Mouse (Mus musculus) liver, embryonic 13.5 days (tissue): ENCODE measurements around the gene Madd. TPM values are rescaled to one million over a fixed set of nuclear protein-coding genes. Genes with fewer than 3 reads are reported as not detected.

Experiments used
- ATAC-seq: fragments of 200-750 bp; cut with Nextera tagmentation; 2 replicates; pipeline ENCODE4 v1.8.0; 2017; ENCODE audit warnings: low read depth, mild to moderate bottlenecking, moderate number of reproducible peaks, moderate library complexity
- DNase-seq: peaks from one replicate; pipeline ENCODE4 v3.0.0; 2022
- H3K27ac ChIP-seq: fragments of 300-500 bp; sonication (generic); 2 replicates; pipeline ENCODE4 v1.5.1; 2015; ENCODE audit warnings: moderate library complexity, mild to moderate bottlenecking, inconsistent platforms
- H3K27me3 ChIP-seq: fragments of 300-500 bp; sonication (generic); 2 replicates; pipeline ENCODE4 v1.6.1; 2015; ENCODE audit warnings: mild to moderate bottlenecking, inconsistent platforms
- H3K36me3 ChIP-seq: fragments of 300-500 bp; sonication (generic); 2 replicates; pipeline ENCODE4 v1.6.1; 2015; ENCODE audit warnings: mild to moderate bottlenecking, inconsistent platforms
- H3K4me1 ChIP-seq: fragments of 300-500 bp; sonication (generic); replicated peaks from 2 replicates; pipeline ENCODE4 v1.6.1; 2015; ENCODE audit warnings: inconsistent platforms
- H3K4me2 ChIP-seq: fragments of 300-500 bp; sonication (generic); 2 replicates; pipeline ENCODE4 v1.6.1; 2015; ENCODE audit warnings: inconsistent platforms, mild to moderate bottlenecking, moderate library complexity
- H3K4me3 ChIP-seq: fragments of 300-500 bp; sonication (generic); replicated peaks from 2 replicates; pipeline ENCODE4 v1.5.1; 2015; ENCODE audit warnings: mild to moderate bottlenecking, inconsistent platforms
- H3K9ac ChIP-seq: fragments of 300-500 bp; sonication (generic); 2 replicates; pipeline ENCODE4 v1.6.1; 2015; ENCODE audit warnings: mild to moderate bottlenecking, inconsistent platforms
- H3K9me3 ChIP-seq: fragments of 300-500 bp; sonication (generic); replicated peaks from 2 replicates; pipeline ENCODE4 v1.6.1; 2016; ENCODE audit warnings: inconsistent platforms
- WGBS: fragments of 180-500 bp; shearing (Covaris S2); methylation state at CpG from one replicate; pipeline ENCODE4 v1.1.7; 2015; ENCODE audit not compliant: insufficient replicate concordance; 5-methylcytosine and 5-hydroxymethylcytosine counted together
- polyA plus RNA-seq: library from polyadenylated mRNA; unstranded; fragments of >200 nt; fragmentation: Nextera tagmentation; extraction: Ambion mirVana; gene quantifications from 2 replicates; pipeline ENCODE4 v1.2.1, GENCODE M21; 2015

Madd gene
- polyA plus RNA-seq, 1 experiment from 2014 or later = 7.4 TPM

DNA sequence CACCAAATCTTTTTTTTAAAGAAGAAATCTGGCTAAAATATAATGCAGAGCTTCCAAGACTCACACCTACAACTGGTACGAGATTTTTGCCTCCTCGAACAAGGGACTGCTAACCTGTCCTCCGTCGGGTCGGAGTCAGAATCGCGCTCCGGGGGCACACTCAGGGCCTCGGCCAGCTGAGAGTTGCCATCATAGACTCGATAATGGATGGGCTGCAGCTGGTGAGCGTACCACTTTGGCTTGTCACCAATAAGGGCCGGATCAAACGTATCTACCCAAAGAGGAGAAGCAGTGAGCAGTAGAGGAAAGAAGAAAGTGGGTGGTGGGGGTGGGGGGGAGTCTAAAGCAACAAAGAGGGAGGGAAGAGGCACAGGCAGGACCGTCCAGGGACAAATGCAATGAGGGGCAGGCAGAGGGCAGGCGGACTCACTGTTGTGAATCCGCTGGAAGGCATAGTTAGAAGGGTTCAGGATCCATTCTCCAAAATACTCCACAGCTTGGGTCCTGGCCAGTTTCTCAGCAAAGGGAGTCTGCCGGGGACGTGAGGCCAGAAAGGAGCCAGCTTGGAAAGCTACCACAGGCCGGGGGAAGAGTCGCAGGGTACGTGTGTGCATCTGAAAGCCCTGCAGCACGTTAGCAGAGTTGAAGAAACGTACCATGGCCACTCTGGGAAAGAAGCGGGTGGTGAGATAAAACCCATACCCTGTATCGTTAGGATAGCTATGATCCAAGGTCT is 13.9 kb downstream of the Madd start:
- H3K9ac ChIP-seq = no peak overlapping the region
- no peak for DNase-seq
- WGBS = 81% methylated on average over 25 of the region's 25 CpGs
- H3K4me2 ChIP-seq = no peak overlapping the region
- no peak overlapping the region for H3K27ac ChIP-seq
- peaks cover 10% of the 10 kb centered on the region for H3K4me1 ChIP-seq
- H3K27me3 ChIP-seq = no peaks in the 10 kb centered on the region
- ATAC-seq = no peak
- H3K9me3 ChIP-seq = no peaks in the 10 kb centered on the region
- peaks cover 53% of the 10 kb centered on the region for H3K36me3 ChIP-seq
- H3K4me3 ChIP-seq = no peak overlapping the region

DNA sequence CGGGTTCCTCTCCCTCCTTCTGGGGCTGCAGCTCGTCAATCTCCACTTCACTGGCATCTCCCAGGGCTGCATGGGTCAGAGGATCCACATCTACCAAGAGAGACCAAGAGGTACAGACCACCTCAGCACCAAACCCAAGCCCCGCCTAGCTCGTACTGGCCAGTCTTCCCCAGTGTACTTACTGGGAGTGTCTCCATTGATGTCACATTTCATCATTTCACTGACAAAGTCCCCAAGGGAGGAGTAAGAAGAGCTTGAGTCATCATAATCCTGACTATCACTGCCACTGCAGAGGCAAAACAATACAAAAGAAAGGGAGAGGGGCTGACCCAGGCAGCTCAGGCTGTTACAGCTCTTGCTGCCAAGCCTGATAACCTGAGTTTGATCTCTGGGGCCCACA is 16.0 kb downstream of the Madd start:
- ATAC-seq (no peak), DNase-seq (no peak)
- H3K4me1 ChIP-seq = peaks cover 27% of the 10 kb centered on the region
- H3K4me2 ChIP-seq = no peak overlapping the region
- H3K9ac ChIP-seq = no peak overlapping the region
- no peak overlapping the region for H3K27ac ChIP-seq
- 61% methylated on average over 4 of the region's 4 CpGs for WGBS
- H3K9me3 ChIP-seq = no peaks in the 10 kb centered on the region
- no peaks in the 10 kb centered on the region for H3K27me3 ChIP-seq
- H3K4me3 ChIP-seq = no peak overlapping the region
- H3K36me3 ChIP-seq = peaks cover 48% of the 10 kb centered on the region

DNA sequence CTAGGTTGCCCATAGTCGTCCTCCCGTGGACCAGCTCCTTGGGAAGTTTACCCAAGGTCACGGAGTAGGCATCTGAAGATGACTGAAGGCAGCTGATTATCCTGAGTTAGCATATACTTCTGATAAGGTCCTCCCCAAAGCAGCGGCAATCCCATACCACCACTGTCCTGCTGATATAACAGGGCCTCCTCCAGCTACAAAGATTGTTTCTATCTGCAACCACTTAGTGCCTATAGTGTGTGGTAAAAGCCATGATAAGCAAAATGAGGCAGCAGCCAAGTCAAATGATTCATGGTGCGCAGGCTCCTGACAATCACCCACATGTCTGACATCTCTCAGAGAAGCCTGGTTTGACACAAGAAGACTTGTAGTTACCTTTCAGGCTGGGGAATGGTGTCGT is 18.6 kb downstream of the Madd start:
- H3K4me2 ChIP-seq = no peak overlapping the region
- peak; percentile 88 for ATAC-seq
- no peak overlapping the region for H3K9ac ChIP-seq
- peak; percentile 27 for DNase-seq
- no peaks in the 10 kb centered on the region for H3K9me3 ChIP-seq
- H3K27me3 ChIP-seq = no peaks in the 10 kb centered on the region
- no peak overlapping the region for H3K4me3 ChIP-seq
- WGBS = 36% methylated on average over 6 of the region's 6 CpGs
- H3K4me1 ChIP-seq = peaks cover 27% of the 10 kb centered on the region
- peaks cover 58% of the 10 kb centered on the region for H3K36me3 ChIP-seq
- no peak overlapping the region for H3K27ac ChIP-seq

DNA sequence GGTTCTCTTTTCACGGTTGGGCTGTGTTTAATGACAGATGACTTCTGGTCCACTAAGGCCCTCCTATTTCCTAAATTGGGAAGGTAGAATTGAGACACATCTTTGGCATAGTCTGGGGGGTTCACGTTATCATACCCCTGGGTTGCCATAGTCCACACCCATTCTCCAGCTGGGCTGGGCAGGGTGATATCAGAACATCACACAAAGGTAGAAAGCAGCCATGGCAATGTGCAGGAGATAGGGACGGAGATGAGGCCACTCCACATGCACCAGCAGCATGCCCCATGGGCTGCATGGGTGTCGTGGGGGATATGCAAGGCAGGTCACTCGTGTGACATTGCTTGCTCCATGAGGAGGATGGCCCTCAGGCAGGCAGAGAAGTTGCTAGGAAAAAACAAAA is 20.1 kb downstream of the Madd start:
- peaks cover 60% of the 10 kb centered on the region for H3K36me3 ChIP-seq
- no peak overlapping the region for H3K27ac ChIP-seq
- no peak overlapping the region for H3K4me2 ChIP-seq
- H3K9ac ChIP-seq = no peak overlapping the region
- peak; percentile 73 for ATAC-seq
- H3K9me3 ChIP-seq = no peaks in the 10 kb centered on the region
- no peak for DNase-seq
- no peak overlapping the region for H3K4me3 ChIP-seq
- H3K27me3 ChIP-seq = no peaks in the 10 kb centered on the region
- 40% methylated on average over 5 of the region's 5 CpGs for WGBS
- peaks cover 27% of the 10 kb centered on the region for H3K4me1 ChIP-seq

DNA sequence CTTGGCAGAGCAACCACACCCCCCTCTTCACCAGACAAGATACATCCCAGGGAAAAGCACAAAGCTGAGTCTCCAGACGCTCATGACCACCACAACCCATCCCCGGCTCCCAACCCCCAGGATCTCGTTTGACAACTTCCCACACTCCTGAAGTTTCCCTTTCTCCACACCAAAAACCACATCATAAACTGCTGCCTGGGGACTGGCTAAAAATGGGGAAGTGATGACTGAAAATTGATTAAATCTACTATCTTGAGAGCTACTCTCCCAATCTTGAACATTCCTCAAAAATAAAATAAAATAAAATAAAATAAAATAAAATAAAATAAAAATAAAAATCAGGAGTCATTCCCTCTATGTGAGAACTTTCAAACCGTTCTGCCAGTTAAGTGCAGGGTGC is 20.7 kb downstream of the Madd start:
- ATAC-seq (no peak), DNase-seq (no peak)
- no peak overlapping the region for H3K4me3 ChIP-seq
- H3K4me2 ChIP-seq = no peak overlapping the region
- H3K27me3 ChIP-seq = no peaks in the 10 kb centered on the region
- no peak overlapping the region for H3K9ac ChIP-seq
- peaks cover 63% of the 10 kb centered on the region for H3K36me3 ChIP-seq
- H3K27ac ChIP-seq = no peak overlapping the region
- peaks cover 27% of the 10 kb centered on the region for H3K4me1 ChIP-seq
- 69% methylated on average over 4 of the region's 4 CpGs for WGBS
- no peaks in the 10 kb centered on the region for H3K9me3 ChIP-seq

DNA sequence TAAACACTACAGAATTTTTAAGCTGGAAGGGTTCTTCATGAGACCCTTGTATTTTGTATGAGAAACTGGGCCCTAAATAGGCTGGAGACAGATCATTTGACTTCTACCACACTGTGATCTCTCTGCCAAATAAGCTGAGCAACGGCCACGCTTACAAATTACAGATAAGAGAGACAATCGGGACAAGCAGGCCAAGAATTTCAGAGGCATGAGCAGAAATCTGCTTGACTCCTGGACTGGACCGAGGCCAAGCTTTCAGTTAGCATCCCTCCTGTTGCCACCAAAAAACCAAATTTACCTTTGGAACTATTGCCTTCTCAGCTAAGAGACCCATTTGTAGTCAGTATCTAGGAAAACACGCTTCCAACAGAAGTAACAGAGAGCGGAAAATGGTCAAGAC is 23.0 kb downstream of the Madd start:
- no peak overlapping the region for H3K9ac ChIP-seq
- H3K4me3 ChIP-seq = no peak overlapping the region
- H3K9me3 ChIP-seq = no peaks in the 10 kb centered on the region
- no peak overlapping the region for H3K4me2 ChIP-seq
- DNase-seq = no peak
- peaks cover 25% of the 10 kb centered on the region for H3K4me1 ChIP-seq
- WGBS = 67% methylated on average over 6 of the region's 6 CpGs
- ATAC-seq = no peak
- H3K27me3 ChIP-seq = no peaks in the 10 kb centered on the region
- H3K36me3 ChIP-seq = peaks cover 58% of the 10 kb centered on the region
- H3K27ac ChIP-seq = no peak overlapping the region; the same call in 1 of the 2 replicates

DNA sequence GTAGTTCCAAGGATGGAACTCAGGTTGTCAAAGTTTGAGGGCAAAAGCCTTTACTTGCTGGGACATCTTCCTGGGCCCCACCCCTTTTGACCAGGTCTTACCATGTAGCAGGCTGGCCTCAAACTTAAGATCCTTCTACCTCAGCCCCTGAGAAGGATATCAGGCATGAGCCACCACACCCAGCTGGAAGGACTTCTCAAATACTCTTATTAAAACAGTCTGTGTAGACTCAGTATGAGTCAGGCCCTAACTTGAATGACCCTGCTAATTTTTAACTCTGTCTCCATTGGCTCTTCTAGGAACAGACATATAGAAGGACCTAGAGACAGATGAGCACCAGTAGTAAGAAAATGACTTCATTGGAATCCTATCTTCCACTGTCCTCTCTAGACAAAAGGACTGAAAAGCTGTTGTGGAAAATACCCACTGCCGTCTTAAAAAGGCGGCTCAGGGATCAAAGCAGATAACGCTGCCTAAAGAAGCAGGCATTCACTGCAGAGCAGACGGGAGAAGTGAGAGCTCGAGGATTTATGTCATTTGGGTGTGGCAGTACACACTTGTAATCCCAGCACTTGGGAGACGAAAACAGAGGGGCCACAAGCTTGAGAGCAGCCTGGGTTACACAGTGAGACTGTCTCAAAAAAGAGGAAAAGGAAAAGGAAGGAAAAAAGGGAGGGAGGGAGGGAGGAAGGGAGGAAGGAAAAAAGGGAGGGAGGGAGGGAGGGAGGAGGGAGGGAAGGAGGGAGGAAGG is 26.5 kb downstream of the Madd start:
- H3K4me1 ChIP-seq = no peaks in the 10 kb centered on the region
- peaks cover 60% of the 10 kb centered on the region for H3K36me3 ChIP-seq
- no peak for ATAC-seq

DNA sequence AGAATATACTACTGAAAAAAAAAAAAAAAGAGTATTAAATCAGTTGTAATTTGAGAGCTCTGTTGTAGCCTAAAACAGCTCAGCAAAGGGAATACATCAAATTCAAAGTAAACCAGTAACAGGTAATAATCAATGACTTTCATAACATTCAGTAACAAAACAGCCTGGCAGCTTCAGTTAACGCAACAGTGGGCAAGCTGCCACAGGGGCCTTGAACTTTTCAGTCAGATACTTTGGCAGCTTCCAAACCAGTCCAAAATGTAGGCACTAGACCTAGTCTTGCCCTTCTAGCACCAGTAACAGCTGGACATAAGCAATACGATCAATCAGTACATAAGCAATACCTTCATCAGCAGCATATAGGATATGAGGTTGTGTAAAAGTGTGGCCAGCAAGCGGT is 29.5 kb downstream of the Madd start:
- H3K4me3 ChIP-seq = no peak overlapping the region
- no peaks in the 10 kb centered on the region for H3K27me3 ChIP-seq
- peaks cover 48% of the 10 kb centered on the region for H3K36me3 ChIP-seq
- ATAC-seq (no peak), DNase-seq (no peak)
- H3K9ac ChIP-seq = no peak overlapping the region
- 83% methylated on average over 3 of the region's 3 CpGs for WGBS
- no peak overlapping the region for H3K27ac ChIP-seq
- H3K9me3 ChIP-seq = no peaks in the 10 kb centered on the region
- H3K4me1 ChIP-seq = no peaks in the 10 kb centered on the region
- no peak overlapping the region for H3K4me2 ChIP-seq

More for the DNA sequence above, 26.5 kb downstream of the Madd start:
- no peak overlapping the region for H3K4me3 ChIP-seq
- 75% methylated on average over 6 of the region's 6 CpGs for WGBS
- no peak overlapping the region for H3K9ac ChIP-seq
- H3K4me2 ChIP-seq = no peak overlapping the region
- H3K9me3 ChIP-seq = no peaks in the 10 kb centered on the region
- H3K27ac ChIP-seq = no peak overlapping the region
- no peak for DNase-seq
- no peaks in the 10 kb centered on the region for H3K27me3 ChIP-seq

DNA sequence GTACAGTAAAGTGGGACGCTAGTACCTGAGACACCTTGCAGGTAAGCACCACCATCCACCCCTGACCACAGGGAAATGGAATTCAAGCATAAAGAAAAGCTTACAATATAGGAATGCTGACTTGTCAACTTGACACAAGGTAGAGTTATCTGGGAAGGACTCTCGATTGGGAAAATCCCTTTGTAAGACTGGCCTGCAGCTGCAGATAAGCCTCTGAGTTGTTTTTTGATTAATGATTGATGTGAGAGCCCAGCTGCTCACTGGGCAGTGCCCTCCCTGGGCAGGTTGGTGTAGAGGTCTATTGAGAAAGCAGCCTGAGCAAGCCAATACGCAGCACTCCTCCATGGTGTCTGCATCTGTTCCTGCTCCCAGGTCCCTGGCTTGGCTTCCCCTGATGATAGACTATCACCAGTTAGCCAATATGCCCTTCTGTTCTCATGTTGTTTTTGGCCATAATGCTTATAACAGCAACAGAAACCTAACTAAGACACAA is 30.7 kb downstream of the Madd start:
- DNase-seq = no peak

DNA sequence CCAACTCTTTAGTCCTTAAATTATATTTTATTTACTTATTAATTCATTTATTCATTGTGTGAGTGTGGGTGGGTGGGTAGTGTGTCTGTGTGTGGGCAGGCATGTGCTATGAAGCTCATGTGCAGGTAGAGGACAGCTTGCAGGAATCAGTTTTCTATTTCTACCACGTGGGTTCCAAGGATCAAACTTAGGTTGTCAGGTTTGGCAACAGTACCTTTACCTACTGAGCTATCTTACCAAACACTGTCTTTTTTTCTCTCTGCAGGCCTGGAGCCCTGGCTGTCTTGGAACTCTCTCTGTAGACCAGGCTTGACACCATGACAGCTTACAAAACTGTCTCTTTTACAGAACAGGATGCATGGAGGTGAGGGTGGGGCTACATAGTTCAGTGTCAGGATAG is 32.3 kb downstream of the Madd start:
- H3K27ac ChIP-seq = no peak overlapping the region
- WGBS = 69% methylated on average over 1 of the region's 1 CpGs
- H3K4me2 ChIP-seq = no peak overlapping the region
- H3K4me1 ChIP-seq = no peaks in the 10 kb centered on the region
- DNase-seq (no peak), ATAC-seq (no peak)
- no peak overlapping the region for H3K9ac ChIP-seq
- peaks cover 39% of the 10 kb centered on the region for H3K36me3 ChIP-seq
- H3K27me3 ChIP-seq = no peaks in the 10 kb centered on the region
- H3K4me3 ChIP-seq = no peak overlapping the region
- no peaks in the 10 kb centered on the region for H3K9me3 ChIP-seq

More for the DNA sequence above, 30.7 kb downstream of the Madd start:
- ATAC-seq = no peak
- no peak overlapping the region for H3K9ac ChIP-seq
- H3K4me2 ChIP-seq = no peak overlapping the region
- no peaks in the 10 kb centered on the region for H3K27me3 ChIP-seq
- no peaks in the 10 kb centered on the region for H3K4me1 ChIP-seq
- WGBS = 71% methylated on average over 3 of the region's 3 CpGs
- no peak overlapping the region for H3K27ac ChIP-seq
- H3K9me3 ChIP-seq = no peaks in the 10 kb centered on the region
- H3K4me3 ChIP-seq = no peak overlapping the region
- peaks cover 45% of the 10 kb centered on the region for H3K36me3 ChIP-seq

DNA sequence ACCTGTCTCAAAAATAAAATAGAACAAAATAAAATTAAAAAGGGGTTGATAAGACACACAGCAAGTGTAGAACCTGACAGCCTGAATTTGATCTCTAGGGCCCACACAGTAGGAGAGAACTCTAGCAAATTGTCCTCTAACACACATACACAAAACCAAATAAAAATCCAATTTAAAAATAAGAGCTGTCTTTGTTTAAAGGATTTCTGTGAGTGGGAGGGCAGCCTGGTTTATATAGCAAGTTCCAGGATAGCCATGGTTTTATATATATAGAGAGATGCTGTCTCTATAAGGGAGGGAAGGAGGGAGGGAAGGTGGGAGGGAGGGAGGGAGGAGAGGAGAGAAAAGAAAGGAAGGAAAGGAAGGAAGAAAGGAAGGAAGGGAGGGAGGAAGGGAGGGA is 35.5 kb downstream of the Madd start:
- no peak for DNase-seq
- no peak overlapping the region for H3K4me3 ChIP-seq
- no peak overlapping the region for H3K27ac ChIP-seq
- no peaks in the 10 kb centered on the region for H3K27me3 ChIP-seq
- no peak for ATAC-seq
- peaks cover 30% of the 10 kb centered on the region for H3K36me3 ChIP-seq
- H3K9ac ChIP-seq = no peak overlapping the region
- no peak overlapping the region for H3K4me2 ChIP-seq
- H3K4me1 ChIP-seq = no peaks in the 10 kb centered on the region
- no peaks in the 10 kb centered on the region for H3K9me3 ChIP-seq

DNA sequence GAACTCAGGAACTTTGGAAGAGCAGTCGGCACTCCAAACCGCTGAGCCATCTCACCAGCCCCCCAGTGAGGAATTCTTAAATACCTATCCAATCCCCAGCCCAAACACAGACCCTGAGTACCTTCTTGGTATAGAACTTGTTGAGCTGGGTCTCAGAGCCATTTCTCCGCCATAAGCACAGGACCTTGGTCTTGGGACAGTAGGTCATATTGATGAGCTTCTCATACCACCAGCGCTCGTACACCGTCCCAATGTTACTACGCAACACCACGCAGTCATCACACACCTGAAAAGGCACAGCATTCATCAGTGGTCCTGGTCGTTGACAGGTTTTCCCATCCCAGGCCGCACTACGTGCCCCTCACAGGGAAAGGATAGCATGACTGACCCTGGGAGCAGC is 40.2 kb downstream of the Madd start:
- 90% methylated on average over 11 of the region's 11 CpGs for WGBS
- Histone ChIP-seq H3K27ac (no peak overlapping the region), H3K9me3 (no peaks in the 10 kb centered on the region), H3K9ac (no peak overlapping the region), H3K36me3 (peaks cover 31% of the 10 kb centered on the region), H3K27me3 (no peaks in the 10 kb centered on the region), H3K4me3 (no peak overlapping the region), H3K4me2 (no peak overlapping the region), H3K4me1 (peaks cover 4% of the 10 kb centered on the region; the same call in 1 of the 2 replicates)
- DNase-seq = no peak
- no peak for ATAC-seq
